Mouse (Mus musculus): ENCODE data around the gene Cacnb1. TPM values are rescaled to one million over a fixed set of nuclear protein-coding genes. Genes with fewer than 3 reads are reported as not detected.
A peak's percentile ranks its signal among the peaks of the same experiment; 100 is the strongest.

The Cacnb1 gene
- polyA plus RNA-seq, 1 experiment from 2014 or later, result 3.2 TPM

GRCm38 (mm10) chr11:98050940-98051339 is 28.1 kb upstream of the Cacnb1 start:
- Histone ChIP-seq H3K9ac (ENCODE audit: low read depth, low read length) (no peak overlapping the region), H3K9me3 (ENCODE audit: control insufficient read depth) (no peaks in the 10 kb centered on the region), H3K36me3 (ENCODE audit: control insufficient read depth, insufficient read depth) (no peaks in the 10 kb centered on the region), H3K27ac (ENCODE audit: low read depth, low read length) (no peak overlapping the region), H3K4me2 (replicated peaks; ENCODE audit: low read depth) (no peak overlapping the region), H3K27me3 (replicated peaks; ENCODE audit: control insufficient read depth, insufficient read depth, low read length) (peaks cover 44% of the 10 kb centered on the region), H3K4me3 (ENCODE audit: low read depth, low read length) (no peak overlapping the region), H3K4me1 (replicated peaks; ENCODE audit: control insufficient read depth, insufficient read depth, low read length) (no peaks in the 10 kb centered on the region)
- 40% methylated on average over 1 of the region's 2 CpGs for WGBS
- ATAC-seq, result no peak
- TF ChIP-seq CTCF (IDR thresholded peaks at IDR 0.05; ENCODE audit: low read depth), result no peak

DNA sequence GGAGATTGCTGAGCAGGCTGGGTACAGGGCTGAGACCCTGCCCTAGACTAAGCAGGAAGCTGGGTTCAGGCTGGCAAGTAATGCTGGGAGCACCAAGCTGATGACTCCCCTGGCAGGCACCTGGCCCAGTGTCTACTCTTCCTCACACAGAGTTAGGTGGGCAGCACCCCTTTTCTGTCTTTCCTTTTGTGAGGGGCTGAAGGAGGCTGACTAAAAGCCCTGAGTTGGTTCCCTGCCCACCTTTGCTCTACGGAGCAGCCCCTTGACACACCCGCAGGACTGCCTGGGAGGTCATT is 27.6 kb upstream of the Cacnb1 start:
- no peak overlapping the region for H3K4me3 ChIP-seq (ENCODE audit: low read depth, low read length)
- H3K9ac ChIP-seq (ENCODE audit: low read depth, low read length), result no peak overlapping the region
- 31% methylated on average over 2 of the region's 2 CpGs for WGBS
- no peak for TF ChIP-seq CTCF (IDR thresholded peaks at IDR 0.05; ENCODE audit: low read depth)
- H3K27me3 ChIP-seq (replicated peaks; ENCODE audit: control insufficient read depth, insufficient read depth, low read length), result peaks cover 44% of the 10 kb centered on the region
- H3K4me2 ChIP-seq (replicated peaks; ENCODE audit: low read depth), result no peak overlapping the region
- no peaks in the 10 kb centered on the region for H3K36me3 ChIP-seq (ENCODE audit: control insufficient read depth, insufficient read depth)
- no peak for ATAC-seq
- H3K27ac ChIP-seq (ENCODE audit: low read depth, low read length), result no peak overlapping the region
- H3K9me3 ChIP-seq (ENCODE audit: control insufficient read depth), result no peaks in the 10 kb centered on the region
- H3K4me1 ChIP-seq (replicated peaks; ENCODE audit: control insufficient read depth, insufficient read depth, low read length), result no peaks in the 10 kb centered on the region

DNA sequence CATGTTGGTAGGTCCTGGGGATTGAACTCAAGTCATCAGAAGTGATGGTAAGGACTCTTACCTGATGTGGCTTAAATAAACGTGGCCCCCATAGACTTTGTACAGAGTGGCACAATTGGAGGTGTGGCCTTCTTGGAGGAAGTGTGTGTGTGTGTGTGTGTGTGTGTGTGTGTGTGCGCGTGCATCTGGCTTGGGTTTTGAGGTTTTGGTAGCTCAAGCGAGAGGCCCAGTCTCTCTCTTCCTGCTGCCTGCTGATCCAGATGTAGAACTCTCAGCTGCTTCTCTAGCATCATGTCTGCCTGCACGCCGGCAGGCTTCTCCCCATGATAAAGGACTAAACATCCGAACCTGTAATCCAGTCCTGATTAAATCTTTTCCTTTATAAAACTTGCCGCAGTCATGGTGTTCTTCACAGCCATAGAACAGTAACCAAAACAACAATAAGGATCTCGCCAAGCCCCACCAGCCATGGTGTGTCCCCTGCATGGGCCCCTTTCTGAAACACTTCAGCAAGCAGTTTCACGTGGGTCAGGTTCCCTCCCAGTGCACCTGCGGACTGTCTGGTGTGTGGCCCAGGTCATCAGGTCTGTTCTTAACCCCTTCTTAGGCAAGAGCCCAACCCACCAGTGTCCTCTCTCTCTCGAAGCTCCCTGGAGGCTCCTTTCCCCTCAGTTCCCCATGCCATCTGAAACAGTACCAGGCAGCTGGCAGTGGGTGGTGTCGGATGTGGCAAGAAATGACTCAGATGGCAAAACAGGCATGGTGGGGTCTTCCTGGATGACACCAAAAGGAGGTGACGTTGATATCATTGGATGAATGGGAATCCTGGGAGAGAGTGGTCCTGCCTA is 27.1 kb upstream of the Cacnb1 start:
- 60% methylated on average over 14 of the region's 14 CpGs for WGBS
- Histone ChIP-seq H3K36me3 (ENCODE audit: control insufficient read depth, insufficient read depth) (no peaks in the 10 kb centered on the region), H3K9me3 (ENCODE audit: control insufficient read depth) (no peaks in the 10 kb centered on the region), H3K27me3 (replicated peaks; ENCODE audit: control insufficient read depth, insufficient read depth, low read length) (peaks cover 44% of the 10 kb centered on the region), H3K27ac (ENCODE audit: low read depth, low read length) (no peak overlapping the region), H3K4me3 (ENCODE audit: low read depth, low read length) (no peak overlapping the region), H3K4me1 (replicated peaks; ENCODE audit: control insufficient read depth, insufficient read depth, low read length) (no peaks in the 10 kb centered on the region), H3K4me2 (replicated peaks; ENCODE audit: low read depth) (no peak overlapping the region), H3K9ac (ENCODE audit: low read depth, low read length) (no peak overlapping the region)
- TF ChIP-seq CTCF (IDR thresholded peaks at IDR 0.05; ENCODE audit: low read depth), result no peak
- ATAC-seq, result no peak

GRCm38 (mm10) chr11:98047745-98048144 is 24.9 kb upstream of the Cacnb1 start:
- ATAC-seq, result no peak

GRCm38 (mm10) chr11:98046466-98046865 is 23.6 kb upstream of the Cacnb1 start:
- no peaks in the 10 kb centered on the region for H3K9me3 ChIP-seq (ENCODE audit: control insufficient read depth)
- 61% methylated on average over 1 of the region's 1 CpGs for WGBS
- peaks cover 16% of the 10 kb centered on the region for H3K27me3 ChIP-seq (replicated peaks; ENCODE audit: control insufficient read depth, insufficient read depth, low read length)
- H3K4me2 ChIP-seq (replicated peaks; ENCODE audit: low read depth), result no peak overlapping the region
- ATAC-seq, result no peak
- TF ChIP-seq CTCF (IDR thresholded peaks at IDR 0.05; ENCODE audit: low read depth), result no peak
- no peaks in the 10 kb centered on the region for H3K4me1 ChIP-seq (replicated peaks; ENCODE audit: control insufficient read depth, insufficient read depth, low read length)
- H3K36me3 ChIP-seq (ENCODE audit: control insufficient read depth, insufficient read depth), result no peaks in the 10 kb centered on the region
- H3K4me3 ChIP-seq (ENCODE audit: low read depth, low read length), result no peak overlapping the region
- H3K9ac ChIP-seq (ENCODE audit: low read depth, low read length), result no peak overlapping the region
- H3K27ac ChIP-seq (ENCODE audit: low read depth, low read length), result no peak overlapping the region

More at GRCm38 (mm10) chr11:98047745-98048144, 24.9 kb upstream of the Cacnb1 start:
- no peaks in the 10 kb centered on the region for H3K9me3 ChIP-seq (ENCODE audit: control insufficient read depth)
- no peaks in the 10 kb centered on the region for H3K4me1 ChIP-seq (replicated peaks; ENCODE audit: control insufficient read depth, insufficient read depth, low read length)
- TF ChIP-seq CTCF (IDR thresholded peaks at IDR 0.05; ENCODE audit: low read depth), result no peak
- no peak overlapping the region for H3K9ac ChIP-seq (ENCODE audit: low read depth, low read length)
- H3K27me3 ChIP-seq (replicated peaks; ENCODE audit: control insufficient read depth, insufficient read depth, low read length), result peaks cover 29% of the 10 kb centered on the region
- H3K27ac ChIP-seq (ENCODE audit: low read depth, low read length), result no peak overlapping the region
- H3K4me3 ChIP-seq (ENCODE audit: low read depth, low read length), result no peak overlapping the region
- 73% methylated on average over 4 of the region's 4 CpGs for WGBS
- no peaks in the 10 kb centered on the region for H3K36me3 ChIP-seq (ENCODE audit: control insufficient read depth, insufficient read depth)
- no peak overlapping the region for H3K4me2 ChIP-seq (replicated peaks; ENCODE audit: low read depth)

DNA sequence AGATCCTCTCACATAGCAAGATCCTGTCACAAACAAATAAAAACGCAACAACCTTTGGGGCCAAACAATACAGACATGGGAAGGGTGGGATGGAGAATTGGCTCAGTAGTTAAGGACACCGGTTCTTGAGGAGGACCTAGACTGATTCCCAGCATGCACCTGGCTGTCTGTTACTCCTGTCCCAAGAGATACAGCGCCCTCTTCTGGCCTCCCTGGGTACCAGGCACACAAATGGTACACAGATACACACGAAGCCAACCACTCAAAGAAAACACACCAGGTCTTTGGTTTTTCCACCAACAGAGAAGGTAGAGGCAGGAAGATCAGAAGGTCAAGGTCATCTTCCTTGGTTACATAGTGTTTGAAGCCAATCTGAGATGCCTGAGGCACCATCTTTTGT is 22.8 kb upstream of the Cacnb1 start:
- TF ChIP-seq CTCF (IDR thresholded peaks at IDR 0.05; ENCODE audit: low read depth), result peak; percentile 35; the same call in 1 of the 2 replicates
- WGBS, result 67% methylated on average over 4 of the region's 4 CpGs
- ATAC-seq, result no peak

More for the DNA sequence above, 22.8 kb upstream of the Cacnb1 start:
- Histone ChIP-seq H3K4me2 (replicated peaks; ENCODE audit: low read depth) (no peak overlapping the region), H3K4me1 (replicated peaks; ENCODE audit: control insufficient read depth, insufficient read depth, low read length) (no peaks in the 10 kb centered on the region), H3K4me3 (ENCODE audit: low read depth, low read length) (no peak overlapping the region), H3K27me3 (replicated peaks; ENCODE audit: control insufficient read depth, insufficient read depth, low read length) (peaks cover 8% of the 10 kb centered on the region; the same call in 1 of the 2 replicates), H3K9me3 (ENCODE audit: control insufficient read depth) (no peaks in the 10 kb centered on the region), H3K36me3 (ENCODE audit: control insufficient read depth, insufficient read depth) (no peaks in the 10 kb centered on the region), H3K9ac (ENCODE audit: low read depth, low read length) (no peak overlapping the region), H3K27ac (ENCODE audit: low read depth, low read length) (no peak overlapping the region)
